Mouse (Mus musculus): ENCODE results near the gene Gm20388. TPM values are rescaled to one million over a fixed set of nuclear protein-coding genes. Genes with fewer than 3 reads are reported as not detected.

The Gm20388 gene
- polyA plus RNA-seq, 1 experiment from 2014 or later = 2.5 TPM

GRCm38 (mm10) chr8:119897933-119898332 is 12.7 kb upstream of the Gm20388 start:
- H3K9me3 ChIP-seq (replicated peaks) = no peaks in the 10 kb centered on the region
- 19% methylated on average over 13 of the region's 13 CpGs for WGBS
- H3K4me1 ChIP-seq = peaks cover 7% of the 10 kb centered on the region
- H3K27ac ChIP-seq = no peak overlapping the region
- DNase-seq (ENCODE audit: low spot score) = peak; percentile 37
- no peaks in the 10 kb centered on the region for H3K36me3 ChIP-seq
- peaks cover 29% of the 10 kb centered on the region for H3K27me3 ChIP-seq (ENCODE audit: low read depth, poor library complexity, severe bottlenecking)
- H3K4me3 ChIP-seq = 0 out of 2 replicates have a peak overlapping the region, but pooled peaks have one; percentile 9

GRCm38 (mm10) chr8:119901349-119901748 is 9.3 kb upstream of the Gm20388 start:
- Histone ChIP-seq H3K27me3 (ENCODE audit: low read depth, poor library complexity, severe bottlenecking) (peaks cover 29% of the 10 kb centered on the region), H3K9me3 (replicated peaks) (no peaks in the 10 kb centered on the region)
- no peak for DNase-seq (ENCODE audit: low spot score)

GRCm38 (mm10) chr8:119901952-119902351 is 8.7 kb upstream of the Gm20388 start:
- no peak for DNase-seq (ENCODE audit: low spot score)
- Histone ChIP-seq H3K4me3 (no peak overlapping the region), H3K27ac (no peak overlapping the region), H3K36me3 (no peaks in the 10 kb centered on the region), H3K4me1 (peaks cover 15% of the 10 kb centered on the region), H3K27me3 (ENCODE audit: low read depth, poor library complexity, severe bottlenecking) (peaks cover 27% of the 10 kb centered on the region), H3K9me3 (replicated peaks) (no peaks in the 10 kb centered on the region)
- 80% methylated on average over 8 of the region's 8 CpGs for WGBS

More at GRCm38 (mm10) chr8:119901349-119901748, 9.3 kb upstream of the Gm20388 start:
- Histone ChIP-seq H3K27ac (no peak overlapping the region), H3K4me3 (no peak overlapping the region), H3K4me1 (peaks cover 15% of the 10 kb centered on the region), H3K36me3 (no peaks in the 10 kb centered on the region)
- WGBS = 80% methylated on average over 3 of the region's 3 CpGs

- Histone ChIP-seq H3K4me3 (no peak overlapping the region), H3K27me3 (ENCODE audit: low read depth, poor library complexity, severe bottlenecking) (peaks cover 2% of the 10 kb centered on the region), H3K9me3 (replicated peaks) (no peaks in the 10 kb centered on the region), H3K36me3 (no peaks in the 10 kb centered on the region), H3K4me1 (peaks cover 8% of the 10 kb centered on the region), H3K27ac (no peak overlapping the region)
- no peak for DNase-seq (ENCODE audit: low spot score)
- 50% methylated on average over 12 of the region's 12 CpGs for WGBS
These were observed 6.2 kb upstream of the Gm20388 start for GRCm38 (mm10) chr8:119904323-119904911.

- Histone ChIP-seq H3K9me3 (replicated peaks) (no peaks in the 10 kb centered on the region), H3K27me3 (ENCODE audit: low read depth, poor library complexity, severe bottlenecking) (0 out of 2 replicates have a peak, but pooled peaks cover 3% of the 10 kb centered on the region), H3K4me3 (peak within 1 kb of the TSS; percentile 91), H3K4me1 (peaks cover 41% of the 10 kb centered on the region), H3K27ac (peak within 1 kb of the TSS; percentile 98), H3K36me3 (0 out of 2 replicates have a peak, but pooled peaks cover 4% of the 10 kb centered on the region)
- 32% methylated on average over 13 of the region's 13 CpGs for WGBS
- DNase-seq (ENCODE audit: low spot score) = no peak
These were observed 596 bp upstream of the Gm20388 start, which contains the start of gene Usp10 for GRCm38 (mm10) chr8:119909944-119910546. Gene Usp10 (plus strand): TSS chr8:119910360.

- WGBS = under 1% methylated on average over 30 of the region's 30 CpGs
- DNase-seq (ENCODE audit: low spot score) = no peak
These were observed 769 bp downstream of the Gm20388 start for GRCm38 (mm10) chr8:119911258-119911962.

GRCm38 (mm10) chr8:119912643-119913042 is 2.0 kb downstream of the Gm20388 start:
- H3K4me1 ChIP-seq = peaks cover 56% of the 10 kb centered on the region
- 61% methylated on average over 6 of the region's 6 CpGs for WGBS
- no peak for DNase-seq (ENCODE audit: low spot score)
- H3K27me3 ChIP-seq (ENCODE audit: low read depth, poor library complexity, severe bottlenecking) = 0 out of 2 replicates have a peak, but pooled peaks cover 3% of the 10 kb centered on the region
- peak overlapping the region; percentile 91 for H3K4me3 ChIP-seq
- H3K9me3 ChIP-seq (replicated peaks) = no peaks in the 10 kb centered on the region
- H3K27ac ChIP-seq = no peak overlapping the region
- H3K36me3 ChIP-seq = peaks cover 20% of the 10 kb centered on the region

More at GRCm38 (mm10) chr8:119911258-119911962, 769 bp downstream of the Gm20388 start:
- Histone ChIP-seq H3K4me3 (peak overlapping the region; percentile 91), H3K27ac (peak overlapping the region; percentile 98), H3K4me1 (peaks cover 51% of the 10 kb centered on the region), H3K36me3 (peaks cover 11% of the 10 kb centered on the region), H3K9me3 (replicated peaks) (no peaks in the 10 kb centered on the region), H3K27me3 (ENCODE audit: low read depth, poor library complexity, severe bottlenecking) (0 out of 2 replicates have a peak, but pooled peaks cover 3% of the 10 kb centered on the region)

- H3K4me3 ChIP-seq = no peak overlapping the region
- H3K4me1 ChIP-seq = peaks cover 56% of the 10 kb centered on the region
- WGBS = 73% methylated on average over 3 of the region's 3 CpGs
- H3K36me3 ChIP-seq = peaks cover 26% of the 10 kb centered on the region
- DNase-seq (ENCODE audit: low spot score) = no peak
- no peak overlapping the region for H3K27ac ChIP-seq
- H3K27me3 ChIP-seq (ENCODE audit: low read depth, poor library complexity, severe bottlenecking) = 0 out of 2 replicates have a peak, but pooled peaks cover 3% of the 10 kb centered on the region
- H3K9me3 ChIP-seq (replicated peaks) = no peaks in the 10 kb centered on the region
These were observed 2.5 kb downstream of the Gm20388 start for GRCm38 (mm10) chr8:119913181-119913580.

GRCm38 (mm10) chr8:119914161-119914560 is 3.5 kb downstream of the Gm20388 start:
- H3K4me1 ChIP-seq = peaks cover 56% of the 10 kb centered on the region
- H3K4me3 ChIP-seq = no peak overlapping the region
- WGBS = 67% methylated on average over 2 of the region's 2 CpGs

GRCm38 (mm10) chr8:119915298-119915697 is 4.7 kb downstream of the Gm20388 start:
- peaks cover 50% of the 10 kb centered on the region for H3K4me1 ChIP-seq
- WGBS = 84% methylated on average over 4 of the region's 4 CpGs

More at GRCm38 (mm10) chr8:119914161-119914560, 3.5 kb downstream of the Gm20388 start:
- DNase-seq (ENCODE audit: low spot score) = no peak
- H3K27ac ChIP-seq = no peak overlapping the region
- 0 out of 2 replicates have a peak, but pooled peaks cover 3% of the 10 kb centered on the region for H3K27me3 ChIP-seq (ENCODE audit: low read depth, poor library complexity, severe bottlenecking)
- H3K36me3 ChIP-seq = peaks cover 35% of the 10 kb centered on the region
- no peaks in the 10 kb centered on the region for H3K9me3 ChIP-seq (replicated peaks)

GRCm38 (mm10) chr8:119916237-119916892 is 5.7 kb downstream of the Gm20388 start:
- no peaks in the 10 kb centered on the region for H3K9me3 ChIP-seq (replicated peaks)
- peaks cover 50% of the 10 kb centered on the region for H3K36me3 ChIP-seq
- H3K4me3 ChIP-seq = no peak overlapping the region
- no peak for DNase-seq (ENCODE audit: low spot score)
- H3K27ac ChIP-seq = no peak overlapping the region
- H3K27me3 ChIP-seq (ENCODE audit: low read depth, poor library complexity, severe bottlenecking) = no peaks in the 10 kb centered on the region
- 85% methylated on average over 16 of the region's 16 CpGs for WGBS
- H3K4me1 ChIP-seq = peaks cover 47% of the 10 kb centered on the region

More at GRCm38 (mm10) chr8:119915298-119915697, 4.7 kb downstream of the Gm20388 start:
- Histone ChIP-seq H3K9me3 (replicated peaks) (no peaks in the 10 kb centered on the region), H3K27me3 (ENCODE audit: low read depth, poor library complexity, severe bottlenecking) (no peaks in the 10 kb centered on the region), H3K36me3 (peaks cover 41% of the 10 kb centered on the region), H3K27ac (no peak overlapping the region), H3K4me3 (no peak overlapping the region)
- no peak for DNase-seq (ENCODE audit: low spot score)

GRCm38 (mm10) chr8:119917415-119917814 is 6.8 kb downstream of the Gm20388 start:
- Histone ChIP-seq H3K27me3 (ENCODE audit: low read depth, poor library complexity, severe bottlenecking) (no peaks in the 10 kb centered on the region), H3K36me3 (peaks cover 49% of the 10 kb centered on the region), H3K4me3 (no peak overlapping the region), H3K9me3 (replicated peaks) (no peaks in the 10 kb centered on the region), H3K27ac (no peak overlapping the region), H3K4me1 (peaks cover 47% of the 10 kb centered on the region)
- WGBS = 94% methylated on average over 3 of the region's 3 CpGs
- DNase-seq (ENCODE audit: low spot score) = no peak
